Mouse (Mus musculus) ES-Bruce4 (cell line): Measurements from ENCODE around the gene D430042O09Rik.

Experiments used
- EP300 ChIP-seq: IDR thresholded peaks from 2 replicates; pipeline ENCODE4 v1.6.1; 2011; ENCODE audit warnings: low read depth, low read length; ENCODE audit not compliant: insufficient read depth
- POLR2A ChIP-seq: IDR thresholded peaks from one replicate; pipeline ENCODE4 v1.8.1; 2011; ENCODE audit warnings: low read length; ENCODE audit not compliant: insufficient read depth

GRCm38 (mm10) chr7:125764373-125764772 is 56.7 kb downstream of the D430042O09Rik start:
- TF ChIP-seq POLR2A (no peak), EP300 (no peak)
